Mouse (Mus musculus): Measurements from ENCODE around the gene Abcg4.
"Not testable (repeated sequence)": the region's sequence is repeated elsewhere in the genome, so short reads cannot be mapped to it uniquely, and the experiment has no call there.

The Abcg4 gene

GRCm38 (mm10) chr9:44319887-44320798 is 31.7 kb upstream of the Abcg4 start, which contains the start of gene C2cd2l:
Gene C2cd2l, minus strand, starts transcription at chr9:44320285.
- DNase-seq (ENCODE audit: low read depth, low spot score), result peak; percentile 90

- peak; percentile 34 for DNase-seq (ENCODE audit: low read depth, low spot score)
Measured at GRCm38 (mm10) chr9:44319105-44319886, 30.9 kb upstream of the Abcg4 start.

GRCm38 (mm10) chr9:44318826-44319095 is 30.3 kb upstream of the Abcg4 start:
- DNase-seq (ENCODE audit: low read depth, low spot score), result no peak

- no peak for DNase-seq (ENCODE audit: low read depth, low spot score)
Measured at GRCm38 (mm10) chr9:44318076-44318825, 29.8 kb upstream of the Abcg4 start.

- DNase-seq (ENCODE audit: low read depth, low spot score), result no peak
Measured at GRCm38 (mm10) chr9:44317452-44317851, 29.0 kb upstream of the Abcg4 start.

- DNase-seq (ENCODE audit: low read depth, low spot score), result no peak
Measured at GRCm38 (mm10) chr9:44314910-44315309, 26.5 kb upstream of the Abcg4 start.

- DNase-seq (ENCODE audit: low read depth, low spot score), result no peak
Measured at GRCm38 (mm10) chr9:44314257-44314547, 25.8 kb upstream of the Abcg4 start.

- no peak for DNase-seq (ENCODE audit: low read depth, low spot score)
Measured at GRCm38 (mm10) chr9:44313476-44314256, 25.3 kb upstream of the Abcg4 start.

GRCm38 (mm10) chr9:44311136-44312134 is 23.0 kb upstream of the Abcg4 start:
- DNase-seq (ENCODE audit: low read depth, low spot score), result no peak

GRCm38 (mm10) chr9:44310750-44311135 is 22.3 kb upstream of the Abcg4 start:
- DNase-seq (ENCODE audit: low read depth, low spot score), result no peak

GRCm38 (mm10) chr9:44309756-44310155 is 21.3 kb upstream of the Abcg4 start:
- DNase-seq (ENCODE audit: low read depth, low spot score), result no peak

- DNase-seq (ENCODE audit: low read depth, low spot score), result no peak
Measured at GRCm38 (mm10) chr9:44307248-44307647, 18.8 kb upstream of the Abcg4 start.

- DNase-seq (ENCODE audit: low read depth, low spot score), result no peak
Measured at GRCm38 (mm10) chr9:44306532-44306931, 18.1 kb upstream of the Abcg4 start.

- DNase-seq (ENCODE audit: low read depth, low spot score), result peak; percentile 99
Measured at GRCm38 (mm10) chr9:44305466-44306079, 17.2 kb upstream of the Abcg4 start, which contains the start of gene Hinfp. Gene Hinfp, minus strand, starts transcription at chr9:44305671.

- DNase-seq (ENCODE audit: low read depth, low spot score), result not testable (repeated sequence)
Measured at GRCm38 (mm10) chr9:44300001-44300400, 11.6 kb upstream of the Abcg4 start.

- peak; percentile 64 for DNase-seq (ENCODE audit: low read depth, low spot score)
Measured at GRCm38 (mm10) chr9:44292490-44292889, 4.1 kb upstream of the Abcg4 start.

- no peak for DNase-seq (ENCODE audit: low read depth, low spot score)
Measured at GRCm38 (mm10) chr9:44288959-44289291, 510 bp upstream of the Abcg4 start.

GRCm38 (mm10) chr9:44287401-44288075 is 877 bp downstream of the Abcg4 start:
- DNase-seq (ENCODE audit: low read depth, low spot score), result no peak

GRCm38 (mm10) chr9:44287003-44287400 is 1.4 kb downstream of the Abcg4 start:
- DNase-seq (ENCODE audit: low read depth, low spot score), result no peak
